Mouse (Mus musculus) kidney, postnatal 36 days (tissue): ENCODE measurements around the gene Wdr83os.
A peak's percentile ranks its signal among the peaks of the same experiment; 100 is the strongest.

Experiments
- DNase-seq, 2 experiments: peaks; one replicate each; pipeline ENCODE4 v3.0.0; 2021 to 2022; ENCODE audit warnings: mixed read lengths in 2 of 2

Wdr83os gene

GRCm38 (mm10) chr8:85080532-85081215, at the start of gene Wdr83os:
Wdr83os (plus strand) TSS chr8:85080740.
- peak; percentile 53 to 69 for DNase-seq

- peak; percentile 71 to 75 for DNase-seq
These were observed 47.8 kb upstream of the Wdr83os start for GRCm38 (mm10) chr8:85032622-85033311.

GRCm38 (mm10) chr8:85033867-85034266, 46.7 kb upstream of the Wdr83os start:
- peak; percentile 38 to 58 for DNase-seq

GRCm38 (mm10) chr8:85034764-85035163, 45.8 kb upstream of the Wdr83os start:
- peak; percentile 86 to 88 for DNase-seq

- DNase-seq: no peak
These were observed 45.3 kb upstream of the Wdr83os start for GRCm38 (mm10) chr8:85035165-85035727.

- peak in 1 of 2 experiments; percentile 44 for DNase-seq
These were observed 44.7 kb upstream of the Wdr83os start for GRCm38 (mm10) chr8:85035728-85036310.

GRCm38 (mm10) chr8:85036381-85036717, 44.2 kb upstream of the Wdr83os start:
- DNase-seq: no peak

GRCm38 (mm10) chr8:85036718-85037365, 43.7 kb upstream of the Wdr83os start, which contains the start of gene Tnpo2:
Tnpo2 (plus strand) TSS chr8:85036915.
- DNase-seq: peak; percentile 95 to 98

GRCm38 (mm10) chr8:85037366-85037680, 43.2 kb upstream of the Wdr83os start:
- no peak for DNase-seq

- peak in 1 of 2 experiments; percentile 60 for DNase-seq
These were observed 42.6 kb upstream of the Wdr83os start for GRCm38 (mm10) chr8:85037681-85038531.

GRCm38 (mm10) chr8:85043619-85044018, 36.9 kb upstream of the Wdr83os start:
- DNase-seq: no peak

- DNase-seq: no peak
These were observed 23.2 kb upstream of the Wdr83os start for GRCm38 (mm10) chr8:85057367-85057766.

GRCm38 (mm10) chr8:85059879-85060616, 20.5 kb upstream of the Wdr83os start, which contains the start of gene Fbxw9:
Fbxw9 (plus strand) TSS chr8:85060055.
- DNase-seq: peak; percentile 95

GRCm38 (mm10) chr8:85062603-85063002, 17.9 kb upstream of the Wdr83os start:
- no peak for DNase-seq

- DNase-seq: peak; percentile 89 to 93
These were observed 15.3 kb upstream of the Wdr83os start for GRCm38 (mm10) chr8:85065213-85065612.

GRCm38 (mm10) chr8:85067155-85067554, 13.4 kb upstream of the Wdr83os start:
- DNase-seq: no peak

GRCm38 (mm10) chr8:85067982-85068381, 12.6 kb upstream of the Wdr83os start, which contains the start of gene Gm5741:
Gm5741 (minus strand) TSS chr8:85067982.
- no peak for DNase-seq

- DNase-seq: peak; percentile 49 to 72
These were observed 9.5 kb upstream of the Wdr83os start for GRCm38 (mm10) chr8:85071041-85071440.

GRCm38 (mm10) chr8:85071514-85072281, 8.8 kb upstream of the Wdr83os start, which contains the start of gene Dhps:
Dhps (plus strand) TSS chr8:85071757.
- DNase-seq: peak; percentile 95

- DNase-seq: no peak
These were observed 8.1 kb upstream of the Wdr83os start for GRCm38 (mm10) chr8:85072364-85072929.
